Mouse (Mus musculus) cerebellum, postnatal 10 days (tissue): ENCODE results near the gene Gm28230.

Experiments used
- DNase-seq, 2 experiments: peaks; one replicate each; pipeline ENCODE4 v3.0.0; 2021; ENCODE audit warnings: mixed read lengths in 2 of 2

The Gm28230 gene

GRCm38 (mm10) chr2:74724244-74725015 lies 2.1 kb upstream of the Gm28230 start:
- peak in 1 of 2 experiments; percentile 22 for DNase-seq

DNA sequence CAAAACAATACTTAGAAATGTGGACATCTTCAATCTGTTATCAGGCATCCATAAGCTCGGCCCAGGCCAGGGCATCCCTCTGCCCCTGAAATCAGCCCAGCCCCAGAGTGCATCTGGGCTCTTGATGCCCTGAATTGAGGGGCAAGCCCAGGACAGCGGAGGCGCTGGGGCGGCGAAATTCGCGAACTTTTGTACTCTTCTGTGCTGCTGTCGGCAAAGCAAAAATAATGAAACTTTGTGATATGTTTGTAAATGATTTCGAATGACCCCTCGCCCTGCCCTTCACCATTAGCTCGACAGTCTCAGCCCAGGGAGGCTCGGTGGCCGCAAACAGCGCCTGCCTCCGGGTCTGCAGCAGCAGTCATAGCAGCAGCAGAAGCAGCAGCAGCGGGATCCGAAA lies 1.4 kb upstream of the Gm28230 start:
- DNase-seq: peak in 1 of 2 experiments; percentile 19

DNA sequence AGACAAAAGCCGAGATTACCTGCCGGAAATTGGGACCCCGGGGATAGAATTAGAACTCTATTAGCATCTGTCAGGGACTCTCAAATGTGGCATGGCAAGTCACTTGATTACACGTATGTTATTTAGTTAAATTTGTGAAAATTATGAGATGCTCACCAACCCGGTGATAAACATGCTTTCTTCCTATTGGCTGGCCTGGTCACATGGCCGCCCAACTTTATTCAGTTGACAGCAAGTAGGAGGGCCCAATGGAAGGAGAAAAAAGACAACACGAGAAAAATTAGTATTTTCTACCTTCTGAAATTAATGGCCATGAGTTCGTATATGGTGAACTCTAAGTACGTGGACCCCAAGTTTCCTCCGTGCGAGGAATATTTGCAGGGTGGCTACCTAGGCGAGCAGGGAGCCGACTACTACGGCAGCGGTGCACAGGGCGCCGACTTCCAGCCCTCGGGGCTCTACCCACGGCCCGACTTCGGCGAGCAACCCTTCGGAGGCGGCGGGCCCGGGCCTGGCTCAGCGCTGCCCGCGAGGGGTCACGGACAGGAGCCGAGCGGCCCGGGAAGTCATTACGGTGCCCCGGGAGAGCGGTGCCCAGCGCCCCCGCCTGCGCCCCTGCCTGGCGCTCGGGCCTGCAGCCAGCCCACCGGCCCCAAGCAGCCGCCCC lies 578 bp downstream of the Gm28230 start:
- DNase-seq: peak in 1 of 2 experiments; percentile 7

- DNase-seq: no peak
Measured at GRCm38 (mm10) chr2:74727640-74728302, 1.2 kb downstream of the Gm28230 start.

DNA sequence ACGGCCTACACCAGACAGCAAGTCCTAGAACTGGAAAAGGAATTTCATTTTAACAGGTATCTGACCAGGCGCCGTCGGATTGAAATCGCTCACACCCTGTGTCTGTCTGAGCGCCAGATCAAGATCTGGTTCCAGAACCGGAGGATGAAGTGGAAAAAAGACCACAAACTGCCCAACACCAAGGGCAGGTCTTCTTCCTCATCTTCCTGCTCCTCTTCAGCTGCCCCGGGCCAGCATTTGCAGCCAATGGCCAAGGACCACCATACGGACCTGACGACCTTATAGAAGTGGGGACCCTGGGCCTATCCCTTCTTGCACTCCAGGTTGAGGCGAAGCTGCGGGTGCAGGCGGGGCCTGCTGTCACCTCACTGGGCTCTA lies 1.8 kb downstream of the Gm28230 start:
- DNase-seq: no peak

GRCm38 (mm10) chr2:74730331-74730730 lies 3.8 kb downstream of the Gm28230 start:
- no peak for DNase-seq

- DNase-seq: no peak
Measured at GRCm38 (mm10) chr2:74731055-74731454, 4.5 kb downstream of the Gm28230 start.

DNA sequence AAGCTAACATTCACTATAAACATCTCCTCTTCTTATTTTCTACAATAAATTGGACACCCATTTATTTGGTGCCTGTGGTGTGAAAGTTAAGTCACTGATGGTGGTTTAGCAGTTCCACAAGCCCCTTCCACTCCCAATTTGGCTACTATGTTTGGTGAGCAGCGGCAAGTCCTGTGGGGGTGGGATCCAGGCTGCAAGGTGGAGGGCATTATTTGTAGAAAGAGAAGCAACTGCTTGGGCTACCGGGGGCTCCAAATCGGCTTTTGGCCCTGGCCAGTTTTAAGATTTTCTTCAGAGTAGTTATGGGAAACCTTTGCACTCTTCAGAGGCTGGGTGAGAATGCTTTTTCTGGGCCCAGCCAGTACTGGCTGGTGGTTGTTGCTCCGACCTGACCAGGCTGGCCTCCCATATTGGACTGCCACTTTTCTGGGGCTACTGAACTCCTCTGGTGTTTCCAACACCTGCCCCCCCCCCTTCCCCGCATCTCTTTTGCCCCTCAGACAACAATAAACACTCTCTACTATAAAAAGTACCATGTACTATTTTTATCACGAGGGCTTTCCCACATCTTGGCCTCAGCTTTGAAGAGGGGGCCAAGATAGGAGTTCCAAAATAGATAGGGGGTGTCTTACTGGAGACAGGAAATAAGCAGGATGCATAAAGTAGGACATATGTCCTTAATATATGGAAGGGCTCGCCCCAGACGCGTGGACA lies 5.4 kb downstream of the Gm28230 start:
- peak in 1 of 2 experiments; percentile 9 for DNase-seq

- peak; percentile 6 to 16 for DNase-seq
Measured at GRCm38 (mm10) chr2:74732513-74733316, 6.2 kb downstream of the Gm28230 start.

- DNase-seq: peak in 1 of 2 experiments; percentile 14
Measured at GRCm38 (mm10) chr2:74733317-74733661, 6.8 kb downstream of the Gm28230 start.

GRCm38 (mm10) chr2:74733765-74734164 lies 7.2 kb downstream of the Gm28230 start:
- peak in 1 of 2 experiments; percentile 6 for DNase-seq

DNA sequence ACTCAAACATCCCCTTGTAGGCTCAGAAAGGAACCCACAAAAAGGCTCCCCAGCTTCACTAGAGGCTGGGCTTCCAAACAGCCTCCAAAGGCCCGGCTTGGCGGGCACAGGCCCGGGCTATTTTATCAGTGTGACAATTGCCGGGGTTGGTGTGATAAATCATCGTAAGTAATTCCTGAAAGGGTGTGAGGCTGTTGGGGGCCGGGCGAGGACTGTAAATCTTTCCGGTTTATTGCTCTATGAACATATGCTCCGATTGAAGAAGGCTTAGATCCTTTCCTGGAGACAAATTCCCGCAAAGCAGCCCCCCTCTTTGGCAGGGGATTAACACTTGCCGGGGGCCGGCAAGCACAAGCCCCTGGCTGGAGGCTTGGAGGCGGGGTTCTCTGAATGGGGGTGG lies 7.9 kb downstream of the Gm28230 start:
- peak; percentile 9 to 26 for DNase-seq

- DNase-seq: peak; percentile 17 to 33
Measured at GRCm38 (mm10) chr2:74734996-74735811, 8.7 kb downstream of the Gm28230 start.

DNA sequence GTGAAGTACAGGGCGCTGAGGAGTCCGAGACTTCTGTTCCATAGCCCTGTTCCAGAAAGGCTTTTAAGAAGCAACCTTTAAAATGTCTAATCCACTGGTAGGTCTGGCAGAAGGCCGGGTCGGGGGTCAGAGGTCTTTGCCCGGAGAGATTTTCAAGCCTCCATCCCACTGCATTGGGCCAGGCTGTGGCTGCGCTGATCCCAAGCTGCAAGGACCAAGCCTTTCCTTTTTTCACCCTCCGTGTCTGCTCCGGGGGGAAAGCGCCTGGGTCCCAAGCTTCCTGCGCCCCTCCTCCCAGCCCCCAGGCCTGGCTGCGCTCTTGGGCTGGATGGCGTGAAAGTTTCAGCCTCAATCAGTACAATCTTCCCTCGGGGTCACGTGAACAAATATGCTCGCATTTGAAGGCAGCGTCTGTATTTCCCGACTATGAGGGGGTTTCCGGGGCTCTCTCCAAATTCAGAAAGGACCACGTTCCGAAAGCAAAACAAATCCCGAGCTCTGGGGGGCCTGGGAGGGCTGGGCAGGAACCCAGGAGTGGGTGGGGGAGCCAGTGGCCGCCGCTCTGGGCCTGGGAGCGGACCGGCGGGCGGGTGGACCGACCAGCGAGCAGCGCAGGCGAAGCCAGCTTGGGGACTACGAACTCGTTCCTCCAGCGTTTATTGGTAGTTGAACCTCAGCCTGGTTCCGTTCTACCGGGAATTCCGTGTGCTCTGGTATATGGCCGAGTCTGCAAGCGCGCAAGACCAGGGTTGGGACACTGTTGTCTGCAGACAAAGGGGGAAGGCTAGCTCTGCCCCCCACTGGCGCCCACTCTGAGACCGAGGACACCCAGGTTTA lies 9.5 kb downstream of the Gm28230 start:
- DNase-seq: peak in 1 of 2 experiments; percentile 17

DNA sequence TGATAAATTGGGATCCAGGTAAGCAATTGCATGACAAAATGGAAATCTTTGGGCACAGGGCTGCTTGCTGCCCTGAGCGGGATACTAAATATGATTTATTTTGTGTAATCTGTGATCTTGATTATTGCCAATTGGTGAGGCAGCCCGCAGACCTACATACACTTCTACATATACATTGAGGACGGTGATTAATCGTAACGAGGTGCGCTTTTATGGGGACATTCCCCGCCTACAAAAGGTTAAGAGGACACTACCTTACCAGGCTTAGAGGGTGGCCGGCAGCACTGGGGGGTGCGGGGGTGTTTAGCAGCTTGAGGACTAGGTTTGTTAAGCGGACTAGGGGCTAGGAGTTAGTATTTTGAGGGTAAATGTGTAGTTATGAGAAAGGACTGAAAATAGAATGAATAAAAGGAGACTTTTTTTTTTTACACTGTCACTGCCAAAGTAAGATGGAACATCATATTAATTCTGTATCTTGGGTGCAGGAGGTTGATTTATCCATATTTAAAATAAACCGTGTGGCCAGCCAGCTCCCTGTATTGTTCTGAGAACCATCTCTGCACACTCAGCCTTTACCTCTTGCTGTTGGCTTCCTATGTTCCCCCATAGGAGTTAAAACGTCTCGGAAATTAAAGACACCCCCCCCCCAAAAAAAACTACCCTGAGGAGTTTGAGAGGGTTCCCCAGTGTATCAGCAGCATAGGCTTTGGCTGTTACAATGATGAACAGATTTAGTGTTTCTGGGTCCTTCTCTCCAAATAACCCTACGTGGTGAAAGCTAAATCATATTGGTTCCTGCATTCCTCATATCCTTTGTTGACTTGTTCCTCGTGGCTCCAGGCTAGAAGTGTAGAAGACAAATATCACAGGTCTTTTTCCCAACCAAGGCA lies 10.4 kb downstream of the Gm28230 start:
- DNase-seq: peak in 1 of 2 experiments; percentile 13

DNA sequence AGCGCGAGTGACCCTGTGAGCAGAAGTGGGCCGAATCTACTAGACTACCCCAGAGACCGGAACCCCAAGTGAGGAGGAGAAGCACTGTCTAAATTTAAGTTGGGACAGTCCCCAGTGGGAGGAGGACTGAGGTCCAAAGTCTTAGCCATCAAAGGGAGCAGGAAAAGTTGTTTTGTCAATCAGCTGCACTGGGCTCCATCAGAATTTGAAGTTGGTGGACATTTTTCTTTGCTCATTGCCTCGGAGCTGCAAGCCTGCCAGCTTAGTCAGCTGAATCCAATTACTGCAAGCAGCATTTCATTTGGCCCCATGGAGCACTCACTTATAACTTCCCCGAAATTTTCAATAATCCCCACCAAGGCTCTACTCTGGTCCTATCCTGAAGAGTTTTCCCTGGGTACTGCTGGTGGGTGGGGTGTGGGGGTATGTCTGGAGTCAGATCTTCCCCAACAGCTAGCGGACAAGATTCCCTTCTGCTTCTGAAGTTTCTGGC lies 11.1 kb downstream of the Gm28230 start:
- DNase-seq: no peak

GRCm38 (mm10) chr2:74738623-74739475 lies 12.3 kb downstream of the Gm28230 start:
- DNase-seq: peak; percentile 5 to 11

GRCm38 (mm10) chr2:74739476-74739800 lies 12.9 kb downstream of the Gm28230 start:
- no peak for DNase-seq
